Mouse (Mus musculus) kidney, adult 2 months (tissue): ENCODE measurements around the gene Cmtm7.

Source experiments
- CTCF ChIP-seq: fragments of 200-500 bp; conservative IDR thresholded peaks from 2 replicates; pipeline ENCODE4 v1.5.1; 2011; ENCODE audit warnings: low read depth, mild to moderate bottlenecking, control low read depth, low read length, moderate library complexity, mixed read lengths; ENCODE audit not compliant: insufficient read depth, insufficient read length
- POLR2A ChIP-seq: fragments of 200-500 bp; IDR thresholded peaks from one replicate; pipeline ENCODE4 v1.6.1; 2011; ENCODE audit warnings: low read depth, low read length, control low read depth

DNA sequence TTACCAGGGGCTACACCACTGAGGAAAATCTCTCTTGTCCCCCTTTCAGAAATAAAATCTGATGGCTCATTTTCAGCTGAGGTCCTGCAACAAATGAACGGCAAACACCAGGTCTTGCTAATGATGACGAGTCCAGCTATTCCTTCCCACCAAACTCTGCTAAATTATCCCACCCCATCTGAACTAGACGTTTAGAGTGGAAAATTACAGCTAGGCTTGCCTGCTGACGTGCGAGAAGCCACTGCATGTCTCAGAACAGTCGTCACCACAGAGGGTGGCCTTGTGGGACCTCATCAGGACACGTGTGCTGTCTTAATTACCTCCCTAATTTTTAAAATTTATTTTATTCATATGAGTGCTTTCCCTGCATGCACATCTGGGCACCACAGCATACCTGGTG is 10.1 kb downstream of the Cmtm7 start:
- TF ChIP-seq POLR2A (no peak), CTCF (no peak)
